Mouse (Mus musculus): Measurements from ENCODE around the gene Syne1.

The Syne1 gene

DNA sequence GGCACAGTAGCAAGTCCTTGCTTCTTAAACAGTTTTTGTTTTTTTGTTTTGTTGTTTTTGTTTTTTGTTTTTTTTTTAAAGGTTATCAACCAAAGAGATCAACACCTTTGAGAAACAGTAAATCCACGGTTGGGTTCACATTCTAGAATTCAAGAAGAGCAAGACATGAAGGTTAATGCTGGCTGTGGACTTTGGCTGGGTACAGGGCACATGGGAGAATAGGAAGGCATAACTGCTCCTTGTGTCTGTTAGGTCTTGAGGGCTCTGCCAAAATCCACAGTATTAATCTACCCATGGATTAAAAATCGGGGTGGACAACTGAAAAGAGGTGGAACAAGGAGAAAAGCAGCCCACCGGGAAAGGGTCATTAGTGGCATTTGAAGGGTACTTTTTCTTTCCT lies 388.0 kb downstream of the Syne1 start:
- in situ Hi-C loops (cut with MboI, MseI) = no loop called here

DNA sequence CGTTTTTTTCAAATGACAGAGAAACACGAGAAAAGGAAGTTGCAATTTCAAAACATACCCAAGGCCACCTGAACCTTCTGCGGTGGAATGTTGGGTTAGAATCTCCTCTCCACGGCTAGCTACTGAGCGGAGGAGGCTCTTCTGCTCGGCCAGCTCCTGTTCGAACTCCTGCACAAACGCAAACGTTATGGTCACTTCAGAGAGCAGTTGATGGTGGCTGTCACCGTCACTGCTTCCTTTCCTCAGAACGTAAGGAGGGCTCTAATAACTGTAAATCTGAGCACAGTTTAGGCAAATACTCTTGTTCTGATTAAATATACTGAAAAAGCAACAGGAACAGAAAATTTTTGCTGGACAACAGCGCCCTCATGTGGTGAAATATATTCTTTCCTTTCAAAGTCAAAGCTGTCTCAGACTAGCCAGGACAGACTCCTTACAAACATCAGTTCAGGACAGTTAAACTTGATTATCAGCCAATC lies 389.8 kb downstream of the Syne1 start:
- in situ Hi-C loops (cut with MboI, MseI) = no loop called here

DNA sequence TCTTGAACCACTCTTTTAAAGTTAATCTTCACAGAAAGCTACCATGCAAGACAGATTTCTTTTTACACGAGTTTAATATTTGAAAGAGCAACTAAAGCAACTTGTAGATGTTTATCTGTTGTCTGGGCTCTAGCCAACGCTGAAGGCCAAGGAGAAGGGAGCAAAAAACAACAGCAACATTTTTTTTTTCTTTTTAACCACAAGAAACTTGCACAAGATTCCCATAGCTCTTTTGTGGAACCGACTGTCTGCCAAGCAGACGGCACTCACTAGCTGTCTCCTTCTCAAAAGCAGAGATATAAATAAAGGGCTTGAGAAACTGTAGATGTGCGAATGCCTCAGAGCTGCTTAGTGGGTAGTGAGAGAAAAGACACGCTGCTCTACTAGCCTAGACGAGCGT lies 391.6 kb downstream of the Syne1 start:
- in situ Hi-C loops (cut with MboI, MseI) = no loop called here

DNA sequence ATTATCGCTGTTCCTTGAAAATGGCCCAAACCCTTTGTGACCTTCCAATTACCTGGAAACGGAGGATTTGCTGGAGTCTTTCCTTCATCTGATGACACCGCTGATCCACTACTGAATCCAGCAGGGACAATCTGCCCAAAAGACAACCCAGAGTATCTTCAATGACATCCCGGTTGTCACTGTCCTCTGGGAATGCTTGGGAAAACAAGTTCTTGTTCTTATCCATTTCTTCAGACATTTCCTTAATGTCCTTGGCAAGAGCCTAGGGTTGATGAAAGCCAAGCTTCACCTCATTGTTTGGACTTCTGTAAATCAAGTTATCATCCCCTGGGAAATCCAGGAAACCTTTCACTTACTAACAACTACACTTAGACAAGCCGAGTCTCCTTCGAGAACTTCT lies 398.2 kb downstream of the Syne1 start:
- in situ Hi-C loops (cut with MboI, MseI) = loop anchor here (5.0 kb wide), 1 partner anchor 566 kb away; no protein-coding TSS in a partner anchor

DNA sequence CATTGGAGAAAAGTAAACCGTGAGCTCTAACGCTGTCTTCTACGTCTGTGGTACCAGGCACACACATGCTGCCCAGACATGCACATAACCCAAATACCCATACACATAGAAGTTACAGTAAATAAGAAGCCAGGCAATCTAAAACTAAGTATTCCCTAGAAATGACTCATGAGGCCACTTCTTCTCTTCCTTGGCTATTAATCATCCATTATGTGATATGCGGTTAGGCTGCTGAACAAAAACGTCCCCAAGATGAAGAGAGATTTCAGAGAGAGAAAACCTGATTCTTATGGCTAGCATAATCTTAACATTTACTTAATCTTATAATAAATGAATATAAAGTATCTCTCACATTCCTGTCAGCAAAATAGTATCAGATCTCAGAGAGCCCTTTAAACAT lies 409.8 kb downstream of the Syne1 start:
- in situ Hi-C loops (cut with MboI, MseI) = no loop called here

DNA sequence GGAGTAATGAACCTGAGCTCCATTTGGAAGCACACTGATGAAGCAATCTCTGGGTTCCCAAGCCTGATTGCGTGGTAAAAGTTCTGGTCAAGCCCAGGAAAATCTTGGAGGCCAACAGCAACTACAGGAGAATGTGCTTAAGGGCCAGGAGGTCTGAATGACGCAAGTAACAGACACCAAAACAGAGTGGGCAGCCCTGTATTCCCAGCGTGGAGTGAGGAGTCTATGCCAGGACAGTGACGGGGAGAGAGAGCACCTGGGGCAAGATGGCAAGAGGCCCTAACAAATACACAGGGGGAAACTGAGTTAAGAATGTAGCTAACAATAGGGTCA lies 411.4 kb downstream of the Syne1 start:
- in situ Hi-C loops (cut with MboI, MseI) = no loop called here

DNA sequence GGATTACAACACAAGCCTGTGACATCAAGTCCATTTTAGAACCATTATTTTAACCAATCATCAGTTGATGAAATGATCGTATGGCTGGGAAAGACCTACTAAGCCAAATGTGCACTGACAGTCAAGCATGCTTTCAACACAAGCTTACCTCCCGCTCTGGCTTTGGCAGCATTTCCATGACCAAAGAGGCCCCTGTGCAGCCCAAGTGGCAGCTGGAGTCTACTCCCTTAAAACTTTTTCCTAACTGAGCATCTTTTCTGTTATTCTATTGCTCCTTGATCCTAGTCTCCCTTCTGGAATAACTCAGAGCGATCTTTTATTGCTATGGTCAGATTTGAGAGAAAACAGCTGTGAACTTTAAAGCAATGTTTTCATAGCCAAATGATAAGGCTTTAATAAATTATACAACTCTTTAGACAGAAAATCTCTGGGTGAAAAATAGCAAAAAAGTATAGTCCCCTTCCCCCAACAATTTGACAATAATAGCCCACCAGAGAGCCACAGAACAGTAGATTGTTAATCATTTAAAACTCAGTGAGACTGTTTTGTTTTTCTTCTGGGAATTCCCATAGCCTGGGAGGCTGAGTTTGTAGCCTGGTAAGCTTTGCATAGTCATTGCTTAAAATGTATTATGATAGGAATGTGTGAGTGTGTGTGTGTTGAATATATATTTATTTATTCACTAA lies 411.9 kb downstream of the Syne1 start:
- in situ Hi-C loops (cut with MboI, MseI) = no loop called here

DNA sequence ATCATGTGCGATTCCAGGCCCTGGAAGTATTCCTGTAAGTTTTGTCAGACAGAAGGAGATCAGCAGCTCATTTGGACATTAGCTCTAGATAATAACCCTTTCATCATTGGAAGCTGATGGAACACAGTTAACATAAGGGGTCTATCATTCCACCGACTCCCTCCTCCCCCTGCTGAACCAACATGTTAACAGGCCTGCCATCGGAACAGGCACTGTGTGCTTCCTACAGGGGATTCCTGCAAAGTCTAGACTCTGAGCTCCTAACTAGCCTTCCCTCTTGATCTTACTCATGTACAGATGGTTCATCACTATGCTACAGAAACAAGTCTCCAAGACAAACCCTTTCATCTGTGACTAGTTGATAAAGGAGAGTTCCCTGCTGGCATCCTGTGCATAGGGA lies 419.2 kb downstream of the Syne1 start:
- in situ Hi-C loops (cut with MboI, MseI) = no loop called here

DNA sequence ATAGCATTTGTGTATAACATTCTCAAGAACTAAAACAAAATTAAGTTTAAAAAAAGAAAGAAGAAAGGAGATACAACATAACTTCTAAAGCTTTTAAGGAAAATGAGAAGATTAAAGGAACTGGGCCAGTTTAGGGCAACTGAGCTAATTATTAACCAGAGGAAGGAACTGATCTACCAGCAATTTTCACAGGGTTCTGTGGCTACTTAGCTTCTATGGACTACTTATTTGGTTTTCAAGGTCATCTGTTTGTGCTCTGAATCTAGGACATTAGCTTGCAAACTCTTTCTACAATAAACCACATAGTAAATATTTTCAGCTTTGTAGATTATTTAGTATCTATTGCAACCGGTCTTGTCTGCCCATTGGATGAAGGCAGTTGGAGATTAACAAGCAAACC lies 420.8 kb downstream of the Syne1 start:
- in situ Hi-C loops (cut with MboI, MseI) = no loop called here

DNA sequence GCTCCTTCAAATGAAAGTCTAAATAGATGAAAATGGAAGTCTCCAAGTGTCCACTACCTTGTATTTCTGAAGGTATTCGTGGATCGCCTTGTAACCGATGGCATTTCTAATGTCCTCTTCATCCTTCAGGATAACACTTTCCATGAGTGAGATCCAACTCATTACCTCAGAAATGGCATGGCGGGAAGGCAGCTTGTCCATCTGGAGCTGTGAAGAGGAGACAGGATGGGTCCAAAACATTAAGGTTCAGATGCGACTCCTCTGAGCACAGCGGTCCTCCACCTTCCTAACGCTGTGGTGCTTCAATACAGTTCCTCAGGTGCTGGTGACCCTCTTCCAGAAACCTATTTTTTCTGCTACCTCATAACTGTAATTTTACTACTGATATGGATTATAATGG lies 426.5 kb downstream of the Syne1 start:
- in situ Hi-C loops (cut with MboI, MseI) = loop anchor here (5.0 kb wide), 1 partner anchor 92 kb away; no protein-coding TSS in a partner anchor

DNA sequence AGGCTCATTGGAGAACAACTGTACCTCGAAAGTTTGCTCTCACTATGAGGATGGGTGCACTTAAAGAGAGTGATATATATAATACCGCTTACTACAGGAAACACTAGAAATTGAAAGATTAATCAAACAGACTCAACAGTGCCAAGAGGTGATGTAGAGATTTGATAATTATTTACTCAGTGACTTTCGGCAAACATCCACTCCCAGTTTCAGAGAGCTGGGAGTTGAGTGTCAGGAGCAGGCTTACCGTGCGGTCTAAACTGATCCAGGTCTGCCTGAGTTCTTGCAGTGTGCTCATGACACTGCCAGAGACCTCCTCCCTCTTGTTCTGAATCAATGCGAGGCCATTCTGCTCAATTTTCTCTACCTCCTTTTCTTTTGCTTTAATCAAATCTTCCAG lies 434.6 kb downstream of the Syne1 start:
- in situ Hi-C loops (cut with MboI, MseI) = loop anchor here (5.0 kb wide), 1 partner anchor 49 kb away; the partner anchor contains the start of gene Gm10097

DNA sequence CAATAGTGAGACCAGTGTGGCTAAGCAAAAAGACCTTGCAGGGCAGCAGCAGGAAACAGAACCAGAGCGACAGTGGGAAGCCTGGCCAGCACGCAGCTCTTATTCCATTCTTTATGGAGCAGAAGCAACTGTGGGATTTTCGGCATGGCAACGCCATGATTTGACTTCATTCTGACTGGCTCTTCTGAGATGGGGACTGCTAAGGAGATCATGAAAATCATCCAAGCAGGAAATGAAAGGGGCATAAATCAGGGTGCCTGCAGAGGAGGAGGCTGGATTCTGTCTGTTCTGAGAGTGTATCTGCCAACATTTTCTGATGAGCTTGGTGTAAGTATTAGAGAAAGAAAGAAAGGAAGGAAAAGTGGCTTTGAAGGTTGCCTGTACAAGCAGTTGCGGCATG lies 435.1 kb downstream of the Syne1 start:
- in situ Hi-C loops (cut with MboI, MseI) = loop anchor here (5.0 kb wide), 1 partner anchor 49 kb away; the partner anchor contains the start of gene Gm10097

DNA sequence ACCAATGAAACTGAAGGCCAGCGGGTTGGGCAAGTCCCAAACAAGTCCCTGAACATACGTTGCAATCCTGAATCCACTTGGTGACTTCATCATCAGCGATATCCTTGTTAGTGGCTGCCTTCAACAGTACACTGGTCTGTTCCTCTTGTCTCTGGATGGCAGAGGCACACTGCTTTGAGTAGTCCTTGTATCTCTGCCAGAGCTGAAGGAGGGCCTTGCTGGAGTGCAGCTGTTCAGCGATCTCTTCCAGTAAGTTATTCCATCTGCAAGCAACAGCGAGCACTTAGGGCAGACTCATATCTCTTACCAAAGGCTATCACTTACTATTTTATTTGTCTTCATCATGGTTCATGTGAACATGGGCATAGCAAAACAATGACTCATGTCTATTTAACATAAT lies 440.5 kb downstream of the Syne1 start:
- in situ Hi-C loops (cut with MboI, MseI) = no loop called here

DNA sequence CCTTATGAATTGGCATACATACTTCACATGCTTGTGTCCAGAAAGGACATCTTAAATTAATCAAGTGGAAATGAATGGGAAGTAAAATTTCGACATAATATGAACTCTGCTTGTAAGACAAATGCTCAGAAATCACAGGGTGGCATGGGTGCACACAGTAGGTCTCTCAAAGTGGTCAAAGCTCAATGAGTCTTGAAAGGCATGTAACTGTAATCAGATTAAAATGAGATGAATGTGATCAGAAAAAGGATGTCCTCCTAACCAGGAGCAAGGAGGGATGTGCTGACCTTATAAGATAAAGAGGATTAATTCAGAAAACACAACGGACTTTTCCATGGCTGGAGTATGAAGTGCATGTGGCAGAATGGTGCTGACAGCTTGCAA lies 453.5 kb downstream of the Syne1 start:
- in situ Hi-C loops (cut with MboI, MseI) = no loop called here

DNA sequence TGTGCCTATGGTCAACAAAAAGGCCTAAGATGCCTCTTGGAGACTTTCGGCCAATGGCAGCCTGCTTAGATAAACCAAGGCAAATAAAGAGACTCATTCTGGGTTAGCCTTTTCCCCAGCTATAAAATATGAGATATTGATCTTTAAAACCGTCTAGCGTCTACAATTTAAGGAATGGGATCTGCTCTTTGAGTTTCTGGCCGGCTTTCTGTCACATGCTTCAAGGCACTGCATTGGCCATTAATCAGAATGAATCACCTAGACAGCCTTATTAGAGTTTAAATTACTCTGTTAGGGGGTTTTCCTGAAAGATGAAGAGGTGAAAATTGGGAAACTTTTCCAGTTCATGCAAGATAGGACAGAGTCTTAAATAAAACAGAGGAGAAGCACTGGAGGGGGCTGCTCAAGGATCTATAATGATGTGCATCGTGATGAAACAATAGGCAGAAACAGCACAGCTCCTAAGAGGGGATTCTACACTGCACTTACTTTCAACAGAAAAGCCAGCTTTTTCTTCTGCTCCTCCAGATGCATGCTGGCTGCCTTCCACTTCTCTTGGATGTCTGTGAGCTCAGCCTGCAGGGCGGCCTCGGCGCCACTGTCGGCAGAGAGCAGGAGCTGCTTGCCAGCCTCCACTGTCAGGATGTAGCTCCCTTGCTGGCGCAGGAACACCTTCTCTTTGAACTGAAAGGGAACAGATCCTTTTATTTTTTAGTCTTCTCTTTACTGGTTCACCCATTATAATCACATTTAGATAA lies 454.1 kb downstream of the Syne1 start:
- in situ Hi-C loops (cut with MboI, MseI) = no loop called here

DNA sequence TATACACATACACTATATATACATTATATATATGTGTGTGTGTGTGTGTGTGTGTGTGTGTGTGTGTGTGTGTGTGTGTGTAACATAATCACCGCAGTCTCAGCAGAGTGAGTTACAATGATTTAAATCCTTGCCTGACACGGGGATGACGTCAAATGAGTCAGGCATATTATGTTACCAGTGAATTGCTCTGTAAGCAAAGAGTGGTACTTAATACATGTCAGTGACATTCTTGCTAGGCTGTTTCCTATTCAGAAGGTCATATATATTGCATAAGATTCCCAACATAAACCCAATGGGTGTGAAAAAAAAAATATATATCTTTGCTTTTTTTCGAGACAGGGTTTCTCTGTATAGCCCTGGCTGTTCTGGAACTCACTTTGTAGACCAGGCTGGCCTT lies 462.1 kb downstream of the Syne1 start:
- in situ Hi-C loops (cut with MboI, MseI) = no loop called here

DNA sequence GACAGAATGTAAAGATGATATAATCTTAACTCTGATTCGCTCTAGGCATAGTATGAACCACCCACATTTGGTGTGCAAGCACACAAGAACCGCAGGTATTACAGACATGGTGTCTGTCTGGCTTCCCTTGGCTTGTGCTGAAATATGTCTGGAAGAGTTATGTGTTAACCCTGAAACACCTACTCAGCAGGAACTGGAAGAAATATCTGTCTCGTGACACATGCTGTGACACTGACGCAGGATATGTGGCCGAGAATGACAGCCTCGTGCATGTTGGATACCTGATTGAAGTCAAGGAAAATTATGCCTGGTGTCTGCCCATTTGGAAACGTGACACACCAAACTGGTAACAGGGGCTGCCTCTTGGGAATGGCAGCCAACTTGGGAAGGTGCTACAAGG lies 463.9 kb downstream of the Syne1 start:
- in situ Hi-C loops (cut with MboI, MseI) = no loop called here

DNA sequence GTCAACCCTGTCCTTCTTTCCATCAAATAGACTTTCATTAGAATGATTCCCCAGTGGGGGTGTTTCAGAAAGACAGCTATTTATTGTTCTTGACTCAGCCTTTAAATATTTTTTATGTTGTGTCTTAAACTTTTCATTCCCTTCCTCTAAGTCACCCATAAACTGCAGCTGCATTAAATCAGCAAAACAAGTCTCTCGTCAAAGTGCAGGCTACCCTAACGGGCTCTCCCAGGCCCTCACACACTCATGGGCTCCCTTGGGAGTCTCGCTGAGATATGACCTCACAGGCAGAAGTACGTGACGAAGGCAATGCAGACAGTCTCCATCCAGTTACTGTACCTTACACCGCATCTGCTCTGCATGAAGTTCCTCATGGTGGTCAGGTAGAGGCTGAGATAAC lies 465.0 kb downstream of the Syne1 start:
- in situ Hi-C loops (cut with MboI, MseI) = no loop called here

DNA sequence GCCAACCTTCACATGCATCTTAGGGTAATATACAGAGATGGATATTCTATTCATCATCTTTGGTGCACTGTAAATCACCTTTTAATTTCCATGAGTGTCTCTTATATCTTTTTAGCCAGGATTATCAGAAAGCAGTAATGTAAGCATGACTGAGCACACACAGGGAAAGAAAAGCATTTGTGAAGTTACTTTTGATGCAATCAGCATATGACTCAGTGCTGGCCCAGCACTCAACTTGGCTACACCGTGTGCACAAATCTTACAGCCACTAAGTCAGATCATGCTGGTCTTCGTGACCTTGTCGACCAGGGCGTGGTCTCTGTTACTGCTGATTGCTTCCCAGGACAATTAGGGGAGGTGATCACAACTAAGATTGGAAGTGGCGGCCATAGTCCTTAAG lies 465.5 kb downstream of the Syne1 start:
- in situ Hi-C loops (cut with MboI, MseI) = no loop called here

DNA sequence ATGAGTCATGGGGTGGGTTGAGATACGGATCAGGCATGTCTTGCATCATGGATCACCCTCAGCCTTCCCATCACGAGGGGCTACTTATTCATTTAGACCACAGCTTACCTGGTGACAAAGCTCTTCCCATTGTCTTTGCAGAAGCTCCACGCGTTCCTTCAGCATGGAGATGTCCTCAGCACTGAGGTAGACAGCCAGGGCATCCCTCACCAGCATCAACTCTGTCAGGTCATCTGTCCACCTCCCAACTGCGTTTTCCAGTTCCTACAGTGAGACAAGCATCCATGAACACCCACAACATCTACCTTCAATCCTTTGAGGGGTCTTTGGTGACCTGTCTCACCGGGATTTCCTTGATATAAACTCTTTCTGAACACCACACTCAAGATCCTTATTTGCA lies 467.6 kb downstream of the Syne1 start:
- in situ Hi-C loops (cut with MboI, MseI) = no loop called here

DNA sequence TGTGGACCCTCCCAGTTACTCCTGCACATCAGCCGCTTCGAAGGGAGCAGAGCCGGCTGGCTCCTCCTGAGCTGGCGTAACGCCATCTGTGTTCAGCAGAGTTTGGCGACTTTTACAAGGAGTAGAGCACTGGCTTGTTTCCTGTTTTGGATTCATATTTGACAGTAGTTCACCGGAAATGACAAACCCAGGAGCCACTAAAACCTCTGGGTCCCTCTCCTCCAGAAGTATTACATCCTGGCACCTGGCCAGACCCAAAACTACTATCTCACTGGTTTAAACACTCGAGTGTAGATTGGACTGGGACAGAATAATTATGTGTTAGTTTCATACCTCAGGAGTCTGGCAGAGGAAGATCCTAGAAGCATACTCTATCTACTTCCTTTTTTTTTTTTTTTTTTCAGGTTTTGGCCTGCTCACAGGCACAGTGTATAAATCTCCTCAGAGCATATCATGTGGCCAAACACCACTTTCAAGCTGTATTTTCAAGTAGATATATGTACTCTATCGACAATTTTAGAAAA lies 471.3 kb downstream of the Syne1 start:
- in situ Hi-C loops (cut with MboI, MseI) = no loop called here

DNA sequence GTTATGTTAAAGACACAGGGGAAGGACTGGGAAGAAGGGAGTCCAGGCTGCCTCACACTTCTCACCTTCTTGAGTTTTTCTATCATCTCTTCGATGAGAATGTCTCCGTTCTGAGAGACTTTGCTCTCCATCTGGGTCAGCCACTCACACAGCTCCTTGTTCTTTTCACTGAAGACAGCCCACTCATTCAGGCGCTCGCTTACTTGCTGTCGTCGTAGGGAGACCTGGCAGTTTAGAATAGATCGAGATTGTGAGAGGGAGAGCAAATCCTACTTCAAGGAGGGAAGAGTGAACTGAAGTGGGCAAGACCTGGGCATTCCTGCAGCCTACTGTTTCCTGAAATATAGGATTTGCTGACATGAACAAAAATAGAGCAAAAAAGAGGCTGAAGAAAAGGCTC lies 475.6 kb downstream of the Syne1 start:
- in situ Hi-C loops (cut with MboI, MseI) = no loop called here

DNA sequence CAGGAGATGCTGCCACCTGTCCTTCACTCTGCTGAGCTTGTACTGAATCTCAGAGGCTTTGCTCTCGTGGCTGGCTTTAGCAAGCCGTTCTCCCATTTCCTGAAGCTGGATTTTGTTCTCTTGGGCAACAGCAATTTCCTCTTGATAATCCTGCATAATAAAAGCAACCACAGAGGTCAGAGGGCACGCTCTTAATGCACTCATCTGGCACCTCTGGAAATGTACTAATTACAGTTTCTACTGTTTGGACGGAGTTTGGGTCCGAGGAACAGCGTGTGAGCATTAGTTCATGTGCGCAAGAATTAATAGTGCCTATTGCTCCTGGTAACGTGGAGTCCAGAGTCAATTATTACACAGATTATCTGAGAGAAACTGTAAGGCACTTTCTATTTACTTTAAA lies 479.2 kb downstream of the Syne1 start:
- in situ Hi-C loops (cut with MboI, MseI) = no loop called here

Measured in regulatory T cell (primary cell).